Mouse (Mus musculus) forebrain, embryonic 14.5 days (tissue): ENCODE measurements around the gene Zfand6. TPM values are rescaled to one million over a fixed set of nuclear protein-coding genes. Genes with fewer than 3 reads are reported as not detected.

Source experiments
- ATAC-seq: fragments of 200-750 bp; cut with Nextera tagmentation; 2 replicates; pipeline ENCODE4 v1.8.0; 2017; ENCODE audit warnings: mild to moderate bottlenecking, moderate library complexity
- DNase-seq: peaks from one replicate; pipeline ENCODE4 v3.0.0-alpha.2; 2015; ENCODE audit warnings: low spot score
- H3K27ac ChIP-seq: fragments of 300-500 bp; sonication (generic); 2 replicates; pipeline ENCODE4 v1.5.1; 2014; ENCODE audit warnings: low read depth, mild to moderate bottlenecking, control low read depth, low read length, moderate library complexity
- H3K27me3 ChIP-seq: fragments of 300-500 bp; sonication (generic); replicated peaks from 2 replicates; pipeline ENCODE4 v1.6.1; 2014; ENCODE audit warnings: low read length, control low read depth, mixed read lengths; ENCODE audit not compliant: control insufficient read depth, insufficient read depth
- H3K36me3 ChIP-seq: fragments of 300-500 bp; sonication (generic); 2 replicates; pipeline ENCODE4 v1.6.1; 2014; ENCODE audit warnings: low read length, control low read depth; ENCODE audit not compliant: control insufficient read depth, insufficient read depth
- H3K4me1 ChIP-seq: fragments of 300-500 bp; sonication (generic); 2 replicates; pipeline ENCODE4 v1.6.1; 2014; ENCODE audit warnings: antibody characterized with exemption, low read length, control low read depth; ENCODE audit not compliant: control insufficient read depth, insufficient read depth
- H3K4me2 ChIP-seq: fragments of 300-500 bp; sonication (generic); 2 replicates; pipeline ENCODE4 v1.6.1; 2014; ENCODE audit warnings: mild to moderate bottlenecking, control low read depth, low read length
- H3K4me3 ChIP-seq: fragments of 300-500 bp; sonication (generic); 2 replicates; pipeline ENCODE4 v1.5.1; 2014; ENCODE audit warnings: low read depth, low read length, control low read depth
- H3K9ac ChIP-seq: fragments of 300-500 bp; sonication (generic); 2 replicates; pipeline ENCODE4 v1.6.1; 2014; ENCODE audit warnings: mild to moderate bottlenecking, low read length, control low read depth, moderate library complexity
- H3K9me3 ChIP-seq: fragments of 300-500 bp; sonication (generic); replicated peaks from 2 replicates; pipeline ENCODE4 v1.6.1; 2016; ENCODE audit warnings: low read length, control low read depth, mixed read lengths; ENCODE audit not compliant: control insufficient read depth
- WGBS: fragments of 180-500 bp; shearing (Covaris S2); extraction: QIAGEN DNeasy Blood & Tissue Kit; methylation state at CpG from one replicate; pipeline ENCODE4 v1.1.7; 2014; 5-methylcytosine and 5-hydroxymethylcytosine counted together
- polyA plus RNA-seq: library from polyadenylated mRNA; unstranded; fragments of >200 nt; fragmentation: Nextera tagmentation; extraction: Ambion mirVana; gene quantifications from 2 replicates; pipeline ENCODE4 v1.2.1, GENCODE M21; 2014

Zfand6 gene
- polyA plus RNA-seq, 1 experiment from 2014 or later: 234 TPM

DNA sequence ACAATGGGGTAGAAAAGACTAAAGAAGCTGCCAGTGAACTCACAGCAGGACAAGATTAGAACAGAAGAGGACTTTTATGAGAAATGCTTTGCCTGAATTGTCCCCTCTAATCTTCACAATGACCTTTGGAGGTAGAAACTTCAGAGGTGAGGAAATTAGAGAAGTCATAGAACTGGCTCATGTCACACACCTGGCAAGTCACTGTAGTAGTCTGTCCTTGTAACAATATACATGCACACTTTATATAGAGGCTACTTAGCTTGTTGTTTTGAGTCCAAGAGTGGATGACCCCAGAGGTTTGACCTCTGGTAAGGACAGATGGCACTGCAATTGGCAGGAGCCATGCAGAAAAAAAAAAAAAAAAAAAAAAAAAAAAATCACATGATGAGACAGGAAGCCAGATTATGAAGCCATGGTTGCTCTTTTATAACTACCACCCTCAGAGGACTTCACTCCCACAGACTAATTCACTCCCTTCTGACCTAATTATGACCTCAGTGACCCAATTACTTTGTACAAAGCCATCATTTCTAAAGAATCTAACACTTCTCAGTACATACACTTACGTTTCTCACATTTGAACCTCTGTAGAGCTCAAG lies 20.1 kb downstream of the Zfand6 start:
- no peak for DNase-seq
- Histone ChIP-seq H3K27ac (no peak overlapping the region), H3K9ac (no peak overlapping the region), H3K4me3 (no peak overlapping the region), H3K27me3 (no peaks in the 10 kb centered on the region), H3K9me3 (no peaks in the 10 kb centered on the region), H3K4me2 (no peak overlapping the region), H3K4me1 (peaks cover 4% of the 10 kb centered on the region; the same call in 1 of the 2 replicates), H3K36me3 (no peaks in the 10 kb centered on the region)
- WGBS: 35% methylated on average over 1 of the region's 1 CpGs
- ATAC-seq: no peak

GRCm38 (mm10) chr7:84667946-84668345 lies 21.8 kb downstream of the Zfand6 start:
- DNase-seq: peak; percentile 36
- peaks cover 4% of the 10 kb centered on the region; the same call in 1 of the 2 replicates for H3K4me1 ChIP-seq
- H3K27ac ChIP-seq: no peak overlapping the region
- no peaks in the 10 kb centered on the region for H3K36me3 ChIP-seq
- H3K4me2 ChIP-seq: no peak overlapping the region
- H3K4me3 ChIP-seq: no peak overlapping the region
- H3K9ac ChIP-seq: no peak overlapping the region
- no peaks in the 10 kb centered on the region for H3K9me3 ChIP-seq
- WGBS: 66% methylated on average over 5 of the region's 5 CpGs
- 0 out of 2 replicates have a peak, but pooled peaks have one; percentile 29 for ATAC-seq
- H3K27me3 ChIP-seq: no peaks in the 10 kb centered on the region

GRCm38 (mm10) chr7:84652740-84653139 lies 37.0 kb downstream of the Zfand6 start:
- Histone ChIP-seq H3K9me3 (no peaks in the 10 kb centered on the region), H3K4me1 (no peaks in the 10 kb centered on the region), H3K27ac (no peak overlapping the region), H3K27me3 (no peaks in the 10 kb centered on the region), H3K36me3 (no peaks in the 10 kb centered on the region), H3K4me2 (no peak overlapping the region), H3K9ac (no peak overlapping the region), H3K4me3 (no peak overlapping the region)
- no peak for ATAC-seq
- 85% methylated on average over 2 of the region's 2 CpGs for WGBS
- no peak for DNase-seq

- Histone ChIP-seq H3K4me1 (no peaks in the 10 kb centered on the region), H3K36me3 (no peaks in the 10 kb centered on the region), H3K4me2 (no peak overlapping the region), H3K4me3 (no peak overlapping the region), H3K9me3 (no peaks in the 10 kb centered on the region), H3K27me3 (no peaks in the 10 kb centered on the region), H3K9ac (no peak overlapping the region), H3K27ac (no peak overlapping the region)
- WGBS: 90% methylated on average over 2 of the region's 2 CpGs
- DNase-seq (no peak), ATAC-seq (no peak)
Observed at GRCm38 (mm10) chr7:84651987-84652321, 37.8 kb downstream of the Zfand6 start.

DNA sequence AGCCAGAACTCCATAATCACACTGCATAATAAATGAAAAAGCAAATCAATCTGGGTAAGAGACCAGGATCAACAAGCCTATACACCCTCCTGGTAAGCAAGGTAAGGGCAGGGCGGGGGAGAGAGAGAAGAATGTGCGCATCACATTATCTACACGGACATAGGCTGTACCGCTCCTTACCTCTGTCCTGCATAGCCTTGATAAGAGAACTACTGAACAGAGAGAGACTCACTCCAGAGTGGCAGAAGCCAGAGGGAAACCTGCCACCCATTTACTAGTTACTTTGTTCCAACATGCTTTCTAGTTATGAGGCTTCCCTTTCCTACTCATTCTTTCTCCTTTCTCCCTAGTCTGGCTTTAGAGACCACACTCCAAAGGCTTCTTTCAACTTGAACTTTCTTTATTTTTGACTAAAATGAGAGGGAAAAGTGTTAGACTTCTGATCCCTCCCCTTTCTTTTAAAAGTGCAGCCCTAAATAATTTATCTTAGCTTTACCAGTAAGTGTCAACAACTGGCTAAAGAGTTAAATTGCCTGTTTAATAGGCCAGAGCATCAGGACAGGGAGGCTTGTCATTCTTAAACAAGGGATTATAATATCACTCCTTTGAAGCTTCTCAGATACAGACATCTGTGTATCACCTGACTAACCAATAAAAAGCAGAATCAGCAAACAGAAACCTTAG lies 38.3 kb downstream of the Zfand6 start:
- Histone ChIP-seq H3K9ac (no peak overlapping the region), H3K4me1 (no peaks in the 10 kb centered on the region), H3K9me3 (no peaks in the 10 kb centered on the region), H3K4me2 (no peak overlapping the region), H3K27me3 (no peaks in the 10 kb centered on the region), H3K36me3 (no peaks in the 10 kb centered on the region), H3K27ac (no peak overlapping the region), H3K4me3 (no peak overlapping the region)
- no peak for DNase-seq
- 93% methylated on average over 4 of the region's 4 CpGs for WGBS
- no peak for ATAC-seq

- WGBS: 88% methylated on average over 2 of the region's 2 CpGs
- DNase-seq (no peak), ATAC-seq (no peak)
- H3K27ac ChIP-seq: no peak overlapping the region
- no peaks in the 10 kb centered on the region for H3K9me3 ChIP-seq
- H3K4me1 ChIP-seq: no peaks in the 10 kb centered on the region
- no peaks in the 10 kb centered on the region for H3K27me3 ChIP-seq
- H3K4me2 ChIP-seq: no peak overlapping the region
- H3K4me3 ChIP-seq: no peak overlapping the region
- no peaks in the 10 kb centered on the region for H3K36me3 ChIP-seq
- no peak overlapping the region for H3K9ac ChIP-seq
Observed at GRCm38 (mm10) chr7:84649016-84649415, 40.7 kb downstream of the Zfand6 start.

DNA sequence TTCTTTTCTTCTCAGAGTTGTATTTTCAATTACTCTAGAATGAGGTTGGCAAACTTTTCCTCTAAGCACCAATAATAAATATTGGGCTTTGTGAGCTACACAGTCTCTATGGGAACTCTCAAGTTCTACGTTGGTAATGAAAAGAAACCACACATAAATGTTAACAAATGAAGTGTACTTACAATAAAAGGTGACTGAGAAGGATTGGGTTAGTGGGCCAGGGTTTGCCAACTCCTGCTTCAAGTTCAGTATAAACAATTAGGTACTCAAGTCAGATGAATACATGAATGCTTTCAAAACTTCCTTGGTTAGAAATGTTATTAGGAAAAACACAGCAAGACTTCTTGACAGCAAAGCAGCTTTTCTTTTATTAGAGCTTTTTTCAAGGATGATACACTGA lies 43.5 kb downstream of the Zfand6 start:
- DNase-seq: no peak
- ATAC-seq: no peak
- Histone ChIP-seq H3K4me1 (no peaks in the 10 kb centered on the region), H3K4me2 (no peak overlapping the region), H3K36me3 (no peaks in the 10 kb centered on the region), H3K9me3 (no peaks in the 10 kb centered on the region), H3K27me3 (no peaks in the 10 kb centered on the region), H3K27ac (no peak overlapping the region), H3K4me3 (no peak overlapping the region), H3K9ac (no peak overlapping the region)
- 35% methylated on average over 1 of the region's 1 CpGs for WGBS

- no peak overlapping the region for H3K4me3 ChIP-seq
- no peaks in the 10 kb centered on the region for H3K4me1 ChIP-seq
- ATAC-seq (no peak), DNase-seq (no peak)
- 94% methylated on average over 6 of the region's 6 CpGs for WGBS
- no peak overlapping the region for H3K4me2 ChIP-seq
- H3K9ac ChIP-seq: no peak overlapping the region
- H3K27ac ChIP-seq: no peak overlapping the region
- no peaks in the 10 kb centered on the region for H3K27me3 ChIP-seq
- no peaks in the 10 kb centered on the region for H3K36me3 ChIP-seq
- H3K9me3 ChIP-seq: no peaks in the 10 kb centered on the region
Observed at GRCm38 (mm10) chr7:84643270-84643998, 46.3 kb downstream of the Zfand6 start.
